Mouse (Mus musculus) left cerebral cortex, postnatal 36 days (tissue): ENCODE measurements around the gene Susd1. TPM values are rescaled to one million over a fixed set of nuclear protein-coding genes. Genes with fewer than 3 reads are reported as not detected.

ENCODE experiments used
- DNase-seq, 2 experiments: peaks; one replicate each; pipeline ENCODE4 v3.0.0; 2021 to 2022; ENCODE audit warnings: low spot score in 2 of 2, mixed read lengths in 1 of 2
- intact Hi-C: fragments of 180-260 bp; cut with DNase I; formaldehyde crosslinking; loops from one replicate; pipeline ENCODE4 v1.15.1; 2025
- total RNA-seq, 2 experiments: library from RNA; stranded (reverse); gene quantifications; 2 replicates each; pipeline ENCODE4 v1.2.3; 2021

Susd1 gene
- total RNA-seq, result 1 to 10 TPM; 9.1 to 9.3 TPM

DNA sequence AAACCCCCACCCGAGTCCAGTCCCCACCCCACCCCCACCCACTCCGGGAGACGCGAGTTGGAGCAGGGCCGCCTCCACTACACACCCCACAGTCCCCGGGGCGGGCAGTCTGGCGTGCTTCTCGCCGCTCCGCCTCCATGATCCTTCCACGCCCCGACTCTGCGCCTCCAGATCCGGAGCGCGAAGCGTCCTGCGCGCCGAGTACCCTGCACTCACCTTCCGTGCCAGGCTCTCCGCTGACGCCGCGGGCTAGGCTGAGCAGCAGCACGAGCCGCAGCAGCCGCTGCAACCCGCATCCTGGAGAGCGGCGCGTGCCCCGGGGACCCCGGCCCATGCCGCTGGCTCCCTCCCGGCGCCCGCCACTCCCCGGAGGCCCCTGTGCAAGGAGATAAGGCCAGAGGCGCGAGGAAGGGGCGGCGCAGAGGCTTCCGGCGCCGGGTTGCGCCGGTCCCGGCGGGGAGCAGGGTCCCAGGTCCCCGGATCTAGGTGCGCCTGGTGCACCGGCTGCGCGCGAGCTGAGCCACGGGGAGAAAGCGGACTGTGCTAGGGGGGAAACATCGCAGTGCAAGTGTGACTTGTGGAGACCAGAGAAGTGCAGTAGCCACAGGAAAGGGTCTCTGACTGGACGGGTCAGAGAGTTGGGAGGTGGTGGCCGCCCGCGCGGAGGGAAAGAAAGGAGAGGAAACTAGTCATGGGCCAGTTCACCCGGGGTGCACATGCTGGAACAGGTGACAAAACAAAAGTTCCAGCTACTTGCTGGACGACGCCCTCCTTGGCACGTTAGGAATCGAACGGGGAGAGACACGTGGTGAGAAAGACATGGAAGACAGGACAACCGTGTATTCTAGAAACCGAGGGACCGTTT, at the start of gene Susd1:
Gene Susd1, minus strand, starts transcription at position 644 of the 865 bp plus-strand sequence.
- intact Hi-C loops, result loop anchor here (5.0 kb wide), 1 partner anchor 109 kb away; the partner anchor contains the start of gene Ptbp3
- peak; percentile 63 to 68 for DNase-seq

GRCm38 (mm10) chr4:59471306-59471705, 32.9 kb upstream of the Susd1 start:
- no peak for DNase-seq
- intact Hi-C loops, result no loop called here

DNA sequence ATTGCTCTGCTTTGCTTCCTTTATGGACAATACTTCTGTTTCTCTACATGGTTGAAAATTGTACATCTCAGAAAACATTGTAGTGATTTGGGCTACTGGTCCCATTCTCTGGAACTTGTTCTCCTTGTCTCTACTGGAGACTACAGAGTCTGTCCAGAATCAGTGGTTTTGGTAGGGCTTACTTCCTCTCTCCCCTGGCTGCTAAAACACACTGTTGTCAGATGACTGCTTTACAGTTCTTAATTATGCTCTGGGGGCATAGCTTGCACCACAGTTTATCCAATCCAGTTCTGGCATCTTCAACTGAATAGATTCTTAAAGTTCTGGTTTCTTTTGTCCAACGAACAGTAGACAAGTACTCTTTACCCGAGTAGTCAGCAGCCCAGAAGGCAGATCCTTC, 27.0 kb upstream of the Susd1 start:
- intact Hi-C loops, result no loop called here
- no peak for DNase-seq

DNA sequence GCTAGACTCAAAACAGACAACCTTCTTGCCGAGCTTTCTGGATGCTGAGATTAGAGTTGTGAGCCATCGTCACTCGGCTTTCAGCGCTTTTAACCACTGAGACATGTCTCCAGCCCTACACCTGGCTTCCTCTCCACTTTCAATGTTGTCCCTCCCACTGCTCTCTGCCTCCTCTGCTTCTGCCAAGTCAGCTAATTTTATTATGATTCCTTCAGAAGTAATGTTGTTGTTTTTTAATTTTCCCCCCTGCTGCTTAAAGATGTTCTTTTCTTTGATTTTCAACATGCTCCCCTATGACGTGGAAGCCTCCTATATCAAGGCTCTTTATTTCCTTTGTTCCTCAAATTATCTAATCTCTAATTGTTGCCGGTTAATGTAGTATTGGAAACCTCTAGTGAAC, 26.2 kb upstream of the Susd1 start:
- no peak for DNase-seq
- intact Hi-C loops, result no loop called here

DNA sequence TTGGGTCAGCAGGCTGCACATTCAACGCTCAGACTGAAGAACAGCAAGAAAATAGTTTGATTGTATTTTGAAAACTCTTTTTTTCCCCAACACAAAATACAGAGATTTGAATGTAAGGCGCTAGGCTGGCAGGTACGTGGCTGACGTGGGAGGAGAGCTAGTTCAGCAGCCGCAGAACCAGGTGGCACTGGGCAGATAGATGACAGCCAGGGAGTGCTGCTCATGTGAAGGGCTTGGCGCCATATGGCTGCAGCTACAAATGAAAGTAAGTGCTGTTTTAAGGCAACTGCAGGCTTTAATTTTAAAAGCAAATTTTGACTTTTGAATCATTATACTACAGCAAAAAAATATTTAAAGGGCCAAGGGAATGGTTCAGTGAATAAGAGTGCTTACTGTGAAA, 24.1 kb upstream of the Susd1 start:
- peak; percentile 54 to 64 for DNase-seq

GRCm38 (mm10) chr4:59461116-59461727, 22.8 kb upstream of the Susd1 start:
- intact Hi-C loops, result no loop called here
- DNase-seq, result no peak

More for the DNA sequence above, 24.1 kb upstream of the Susd1 start:
- intact Hi-C loops, result no loop called here

GRCm38 (mm10) chr4:59459216-59459955, 21.0 kb upstream of the Susd1 start:
- DNase-seq, result no peak
- intact Hi-C loops, result no loop called here

GRCm38 (mm10) chr4:59457941-59458340, 19.5 kb upstream of the Susd1 start:
- intact Hi-C loops, result no loop called here
- no peak for DNase-seq

GRCm38 (mm10) chr4:59457091-59457490, 18.7 kb upstream of the Susd1 start:
- DNase-seq, result no peak
- intact Hi-C loops, result no loop called here

- DNase-seq, result no peak
- intact Hi-C loops, result no loop called here
These were observed 17.0 kb upstream of the Susd1 start for GRCm38 (mm10) chr4:59455465-59455864.

DNA sequence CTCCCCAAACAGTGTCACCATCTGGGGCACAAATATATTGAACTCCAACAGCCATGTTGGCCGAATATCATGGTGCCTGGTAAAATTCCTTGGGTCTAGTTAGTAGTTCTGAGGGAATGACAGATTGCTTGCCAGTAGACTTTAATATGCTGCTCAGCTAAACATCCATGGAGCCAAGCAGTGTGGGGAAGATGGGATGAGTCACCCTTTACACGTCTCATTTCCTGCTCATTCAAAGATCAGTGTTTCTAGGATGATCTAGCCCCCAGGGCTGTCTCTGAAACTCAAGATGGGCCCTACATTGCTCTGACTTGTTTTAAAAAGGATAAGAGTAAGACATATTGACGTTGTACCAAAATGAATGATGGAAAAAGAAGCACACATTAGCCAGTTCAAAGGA, 15.6 kb upstream of the Susd1 start:
- intact Hi-C loops, result no loop called here

DNA sequence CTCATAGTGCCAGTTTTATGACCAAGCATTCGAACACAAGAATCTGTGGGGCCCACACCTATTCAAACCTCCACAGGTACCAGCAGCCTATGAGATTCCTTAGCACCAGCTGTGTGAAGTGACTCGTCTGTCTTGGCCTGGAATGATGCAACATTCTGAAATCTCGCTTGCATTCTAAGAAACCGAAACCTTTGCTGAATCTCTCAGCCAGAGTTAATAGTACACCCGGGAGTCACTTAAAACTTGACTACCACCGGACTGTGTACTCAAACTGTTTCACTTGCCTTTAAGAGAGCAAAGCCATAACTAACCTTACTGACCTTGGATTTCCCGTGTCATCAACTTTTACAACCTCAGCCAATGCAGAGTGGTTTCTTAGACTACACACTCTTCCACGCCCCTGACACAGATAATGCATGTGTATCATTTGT, 14.1 kb upstream of the Susd1 start:
- intact Hi-C loops, result no loop called here
- no peak for DNase-seq

More for the DNA sequence above, 15.6 kb upstream of the Susd1 start:
- DNase-seq, result no peak

DNA sequence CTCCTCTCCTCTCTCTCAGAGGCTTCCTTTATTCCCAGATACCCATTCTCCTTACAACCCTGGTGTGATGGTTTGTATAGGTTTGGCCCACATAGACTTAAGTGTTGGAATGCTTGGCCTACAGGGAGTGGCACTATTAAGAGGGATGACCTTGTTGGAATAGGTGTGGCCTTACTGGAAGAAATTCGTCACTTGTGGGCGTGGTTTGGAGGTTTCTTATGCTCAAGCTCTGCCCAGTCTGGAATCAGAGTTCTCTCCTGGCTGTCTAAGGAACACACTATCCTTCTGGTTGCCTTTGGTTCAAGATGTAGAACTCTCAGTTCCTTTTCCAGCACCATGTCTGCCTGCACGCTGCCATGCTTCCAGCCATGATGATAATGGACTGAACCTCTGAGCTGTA, 12.5 kb upstream of the Susd1 start:
- DNase-seq, result no peak
- intact Hi-C loops, result no loop called here

GRCm38 (mm10) chr4:59450234-59450854, 11.9 kb upstream of the Susd1 start:
- no peak for DNase-seq

DNA sequence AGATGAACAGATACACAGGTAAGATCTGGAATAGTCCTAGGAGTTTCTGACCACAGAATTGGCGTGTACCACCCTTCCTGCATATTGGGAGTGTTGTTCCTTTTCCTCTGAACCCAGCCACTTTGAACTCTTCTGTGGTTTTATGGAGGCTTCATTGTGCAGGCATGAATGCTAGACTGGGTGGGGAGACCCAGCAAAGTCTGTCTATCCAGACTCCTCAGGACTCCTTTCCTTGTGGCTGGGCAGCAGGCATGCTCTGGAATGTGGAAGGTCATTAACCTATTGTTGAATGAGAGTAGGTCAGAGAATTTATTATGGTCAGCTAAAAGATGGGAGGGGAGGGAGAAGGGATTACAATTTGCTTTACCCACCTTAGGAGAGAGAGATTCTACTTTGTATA, 8.9 kb upstream of the Susd1 start:
- intact Hi-C loops, result no loop called here
- no peak for DNase-seq

More at GRCm38 (mm10) chr4:59450234-59450854, 11.9 kb upstream of the Susd1 start:
- intact Hi-C loops, result no loop called here

- intact Hi-C loops, result no loop called here
- no peak for DNase-seq
These were observed 7.1 kb upstream of the Susd1 start for GRCm38 (mm10) chr4:59445516-59445915.

GRCm38 (mm10) chr4:59444994-59445393, 6.6 kb upstream of the Susd1 start:
- DNase-seq, result no peak
- intact Hi-C loops, result no loop called here

- DNase-seq, result no peak
- intact Hi-C loops, result no loop called here
These were observed 5.7 kb upstream of the Susd1 start for GRCm38 (mm10) chr4:59444085-59444484.

DNA sequence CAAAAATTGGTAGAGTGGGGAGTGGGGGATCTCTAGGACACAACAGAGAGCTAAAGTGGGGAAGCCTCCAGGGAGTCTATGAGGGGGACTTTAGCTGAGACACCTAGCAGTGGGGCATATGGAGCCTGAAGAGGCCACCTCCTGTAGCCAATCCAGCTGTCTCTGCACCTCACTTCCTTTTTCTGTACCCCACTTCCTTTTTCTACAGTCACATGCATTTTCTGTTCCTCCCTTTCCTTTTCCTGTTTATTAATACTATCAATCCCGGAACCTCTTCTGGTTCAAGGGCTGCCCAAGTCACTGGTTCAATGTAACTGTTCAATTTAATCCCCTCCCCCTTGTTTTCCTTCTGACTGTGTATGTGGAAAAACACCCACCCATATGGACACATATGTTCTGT, 2.8 kb upstream of the Susd1 start:
- intact Hi-C loops, result no loop called here
- no peak for DNase-seq

DNA sequence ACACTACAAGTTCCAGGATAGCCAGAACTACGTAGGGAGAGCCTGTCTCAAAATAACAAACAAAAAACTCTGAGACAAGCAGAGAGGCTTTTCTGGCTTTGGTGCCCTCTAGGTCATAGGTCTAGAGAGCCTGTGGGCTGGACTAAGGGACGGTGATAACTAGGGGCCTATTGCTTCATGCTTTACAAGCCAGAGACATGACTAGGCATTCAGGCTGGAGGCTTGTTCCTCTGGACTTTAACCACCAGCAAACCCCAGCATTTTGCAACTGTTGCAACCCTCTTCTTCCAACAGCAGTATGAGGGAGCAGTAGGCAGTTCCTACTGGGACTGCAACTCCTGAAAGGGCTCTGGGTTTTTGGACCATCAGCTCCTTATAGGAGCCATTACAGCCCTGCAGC, 1.5 kb upstream of the Susd1 start:
- DNase-seq, result no peak
- intact Hi-C loops, result loop anchor here (5.0 kb wide), 1 partner anchor 107 kb away; the partner anchor contains the start of gene Ptbp3
